Mouse (Mus musculus): ENCODE data around the gene Stac. TPM values are rescaled to one million over a fixed set of nuclear protein-coding genes. Genes with fewer than 3 reads are reported as not detected.
A peak's percentile ranks its signal among the peaks of the same experiment; 100 is the strongest.

Stac gene
- polyA plus RNA-seq (2014; fragmentation: Nextera tagmentation; extraction: Ambion mirVana), result 0.14 and 0.35 TPM in 2 replicates

GRCm38 (mm10) chr9:111689680-111690483 lies at the start of gene Stac:
Stac (minus strand) TSS chr9:111690348.
- Histone ChIP-seq H3K9me3 (ENCODE audit: control insufficient read depth, low read length) (no peaks in the 10 kb centered on the region), H3K36me3 (ENCODE audit: control insufficient read depth, insufficient read depth, low read length) (no peaks in the 10 kb centered on the region), H3K4me2 (replicated peaks; ENCODE audit: low read depth, low read length) (peak within 1 kb of the TSS; percentile 99), H3K9ac (ENCODE audit: low read depth, low read length) (peak within 1 kb of the TSS; percentile 53), H3K4me1 (replicated peaks; ENCODE audit: control insufficient read depth, insufficient read depth, low read length) (no peaks in the 10 kb centered on the region), H3K27ac (ENCODE audit: low read depth, low read length) (no peak within 1 kb of the TSS), H3K27me3 (ENCODE audit: control insufficient read depth, insufficient read depth, low read length) (peaks cover 14% of the 10 kb centered on the region), H3K4me3 (ENCODE audit: low read depth, low read length) (peak within 1 kb of the TSS; percentile 49)
- WGBS, result 4% methylated on average over 48 of the region's 64 CpGs
- peak; percentile 49 for DNase-seq (ENCODE audit: low spot score)
- ATAC-seq (ENCODE audit: low FRiP score), result peak; percentile 87

GRCm38 (mm10) chr9:111739431-111740245 lies 49.5 kb upstream of the Stac start:
- Histone ChIP-seq H3K27ac (ENCODE audit: low read depth, low read length) (no peak overlapping the region), H3K4me3 (ENCODE audit: low read depth, low read length) (no peak overlapping the region), H3K4me2 (replicated peaks; ENCODE audit: low read depth, low read length) (no peak overlapping the region), H3K9me3 (ENCODE audit: control insufficient read depth, low read length) (no peaks in the 10 kb centered on the region), H3K27me3 (ENCODE audit: control insufficient read depth, insufficient read depth, low read length) (no peaks in the 10 kb centered on the region), H3K9ac (ENCODE audit: low read depth, low read length) (no peak overlapping the region), H3K36me3 (ENCODE audit: control insufficient read depth, insufficient read depth, low read length) (no peaks in the 10 kb centered on the region), H3K4me1 (replicated peaks; ENCODE audit: control insufficient read depth, insufficient read depth, low read length) (no peaks in the 10 kb centered on the region)
- ATAC-seq (ENCODE audit: low FRiP score) (no peak), DNase-seq (ENCODE audit: low spot score) (no peak)
- 75% methylated on average over 10 of the region's 10 CpGs for WGBS

- WGBS, result 76% methylated on average over 3 of the region's 3 CpGs
- no peak overlapping the region for H3K27ac ChIP-seq (ENCODE audit: low read depth, low read length)
Observed at GRCm38 (mm10) chr9:111739026-111739425, 48.9 kb upstream of the Stac start.

GRCm38 (mm10) chr9:111737796-111738195 lies 47.6 kb upstream of the Stac start:
- Histone ChIP-seq H3K4me2 (replicated peaks; ENCODE audit: low read depth, low read length) (no peak overlapping the region), H3K9me3 (ENCODE audit: control insufficient read depth, low read length) (no peaks in the 10 kb centered on the region), H3K9ac (ENCODE audit: low read depth, low read length) (no peak overlapping the region), H3K27ac (ENCODE audit: low read depth, low read length) (no peak overlapping the region), H3K4me3 (ENCODE audit: low read depth, low read length) (no peak overlapping the region), H3K4me1 (replicated peaks; ENCODE audit: control insufficient read depth, insufficient read depth, low read length) (no peaks in the 10 kb centered on the region), H3K36me3 (ENCODE audit: control insufficient read depth, insufficient read depth, low read length) (no peaks in the 10 kb centered on the region), H3K27me3 (ENCODE audit: control insufficient read depth, insufficient read depth, low read length) (no peaks in the 10 kb centered on the region)
- WGBS, result 84% methylated on average over 2 of the region's 2 CpGs
- DNase-seq (ENCODE audit: low spot score), result no peak
- no peak for ATAC-seq (ENCODE audit: low FRiP score)

More at GRCm38 (mm10) chr9:111739026-111739425, 48.9 kb upstream of the Stac start:
- no peak for ATAC-seq (ENCODE audit: low FRiP score)
- no peak for DNase-seq (ENCODE audit: low spot score)
- H3K27me3 ChIP-seq (ENCODE audit: control insufficient read depth, insufficient read depth, low read length), result no peaks in the 10 kb centered on the region
- no peaks in the 10 kb centered on the region for H3K9me3 ChIP-seq (ENCODE audit: control insufficient read depth, low read length)
- H3K4me1 ChIP-seq (replicated peaks; ENCODE audit: control insufficient read depth, insufficient read depth, low read length), result no peaks in the 10 kb centered on the region
- no peaks in the 10 kb centered on the region for H3K36me3 ChIP-seq (ENCODE audit: control insufficient read depth, insufficient read depth, low read length)
- H3K4me2 ChIP-seq (replicated peaks; ENCODE audit: low read depth, low read length), result no peak overlapping the region
- no peak overlapping the region for H3K9ac ChIP-seq (ENCODE audit: low read depth, low read length)
- H3K4me3 ChIP-seq (ENCODE audit: low read depth, low read length), result no peak overlapping the region

GRCm38 (mm10) chr9:111735931-111736330 lies 45.8 kb upstream of the Stac start:
- no peaks in the 10 kb centered on the region for H3K9me3 ChIP-seq (ENCODE audit: control insufficient read depth, low read length)
- DNase-seq (ENCODE audit: low spot score) (no peak), ATAC-seq (ENCODE audit: low FRiP score) (no peak)
- H3K27ac ChIP-seq (ENCODE audit: low read depth, low read length), result no peak overlapping the region
- H3K4me1 ChIP-seq (replicated peaks; ENCODE audit: control insufficient read depth, insufficient read depth, low read length), result no peaks in the 10 kb centered on the region
- no peaks in the 10 kb centered on the region for H3K36me3 ChIP-seq (ENCODE audit: control insufficient read depth, insufficient read depth, low read length)
- H3K27me3 ChIP-seq (ENCODE audit: control insufficient read depth, insufficient read depth, low read length), result no peaks in the 10 kb centered on the region
- 69% methylated on average over 3 of the region's 3 CpGs for WGBS
- H3K4me3 ChIP-seq (ENCODE audit: low read depth, low read length), result no peak overlapping the region
- H3K9ac ChIP-seq (ENCODE audit: low read depth, low read length), result no peak overlapping the region
- H3K4me2 ChIP-seq (replicated peaks; ENCODE audit: low read depth, low read length), result no peak overlapping the region

DNA sequence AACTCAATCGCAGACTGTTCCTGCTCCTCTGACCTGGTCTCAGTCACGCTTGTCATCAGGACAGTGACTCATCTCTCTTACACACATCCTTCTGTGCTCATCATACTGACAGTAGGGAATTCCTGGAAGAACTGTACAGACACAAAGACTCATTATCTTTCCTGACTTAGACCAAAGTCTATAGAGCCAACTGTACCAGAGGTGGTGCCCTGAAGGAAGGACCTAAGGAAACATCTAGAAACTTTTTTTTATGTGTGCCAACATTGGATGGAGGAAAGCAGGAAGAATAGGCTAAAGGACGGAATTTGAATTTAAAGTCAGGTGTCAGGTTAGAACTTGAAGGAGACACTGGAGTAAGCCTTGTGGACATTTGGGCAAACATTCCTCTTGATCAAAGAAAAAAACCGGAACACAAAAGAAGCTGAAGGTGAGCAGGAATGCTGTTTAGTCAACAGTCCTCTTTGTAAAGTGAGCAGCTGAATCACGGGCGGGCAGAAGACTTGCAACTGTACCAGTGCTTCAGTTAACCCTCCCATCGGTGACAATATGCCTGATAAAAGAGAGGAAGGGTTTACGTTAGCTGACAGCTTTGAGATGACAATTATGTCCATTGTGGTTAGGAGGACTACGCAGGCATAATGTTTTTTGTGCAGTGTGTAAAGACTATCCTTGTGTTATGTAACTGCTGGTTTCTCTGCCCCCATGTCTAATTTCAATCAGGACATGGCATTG lies 42.0 kb upstream of the Stac start:
- Histone ChIP-seq H3K27me3 (ENCODE audit: control insufficient read depth, insufficient read depth, low read length) (no peaks in the 10 kb centered on the region), H3K9ac (ENCODE audit: low read depth, low read length) (no peak overlapping the region), H3K4me1 (replicated peaks; ENCODE audit: control insufficient read depth, insufficient read depth, low read length) (no peaks in the 10 kb centered on the region), H3K4me2 (replicated peaks; ENCODE audit: low read depth, low read length) (no peak overlapping the region), H3K9me3 (ENCODE audit: control insufficient read depth, low read length) (no peaks in the 10 kb centered on the region), H3K36me3 (ENCODE audit: control insufficient read depth, insufficient read depth, low read length) (no peaks in the 10 kb centered on the region), H3K27ac (ENCODE audit: low read depth, low read length) (no peak overlapping the region), H3K4me3 (ENCODE audit: low read depth, low read length) (no peak overlapping the region)
- DNase-seq (ENCODE audit: low spot score) (no peak), ATAC-seq (ENCODE audit: low FRiP score) (no peak)
- WGBS, result 84% methylated on average over 9 of the region's 9 CpGs

DNA sequence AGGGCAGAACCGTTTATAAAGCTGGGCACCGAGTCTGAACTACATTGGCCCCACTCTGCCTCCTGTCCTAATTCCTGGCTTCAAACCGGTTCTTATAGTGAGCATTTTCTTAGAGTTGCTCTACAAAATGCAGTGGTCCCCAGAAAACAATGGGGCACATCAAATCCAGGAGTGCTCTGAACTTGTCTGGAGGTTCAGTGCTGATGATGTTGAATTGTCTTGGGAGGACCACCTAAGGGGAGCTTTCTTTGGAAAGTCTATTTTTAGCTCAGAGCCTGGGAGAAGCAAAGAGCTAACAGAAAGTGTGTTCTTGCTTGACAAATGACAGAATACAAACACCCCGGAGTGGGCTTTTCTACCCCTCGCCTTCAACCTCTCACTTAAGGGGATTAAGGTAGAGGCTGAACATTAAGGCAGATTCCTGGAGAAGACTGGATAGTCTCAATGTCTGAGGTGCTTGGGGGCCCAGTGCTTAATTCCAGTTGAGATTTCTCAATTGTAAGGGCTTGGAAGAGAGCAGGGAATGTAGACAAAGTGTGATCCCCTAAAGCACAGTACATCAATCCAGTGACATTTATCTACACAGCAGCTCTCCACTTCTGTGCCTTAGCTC lies 34.9 kb upstream of the Stac start:
- ATAC-seq (ENCODE audit: low FRiP score), result no peak
- Histone ChIP-seq H3K4me2 (replicated peaks; ENCODE audit: low read depth, low read length) (no peak overlapping the region), H3K36me3 (ENCODE audit: control insufficient read depth, insufficient read depth, low read length) (no peaks in the 10 kb centered on the region), H3K4me3 (ENCODE audit: low read depth, low read length) (no peak overlapping the region), H3K9me3 (ENCODE audit: control insufficient read depth, low read length) (no peaks in the 10 kb centered on the region), H3K27me3 (ENCODE audit: control insufficient read depth, insufficient read depth, low read length) (no peaks in the 10 kb centered on the region), H3K9ac (ENCODE audit: low read depth, low read length) (no peak overlapping the region), H3K4me1 (replicated peaks; ENCODE audit: control insufficient read depth, insufficient read depth, low read length) (no peaks in the 10 kb centered on the region), H3K27ac (ENCODE audit: low read depth, low read length) (no peak overlapping the region)
- DNase-seq (ENCODE audit: low spot score), result no peak
- 30% methylated on average over 5 of the region's 5 CpGs for WGBS

DNA sequence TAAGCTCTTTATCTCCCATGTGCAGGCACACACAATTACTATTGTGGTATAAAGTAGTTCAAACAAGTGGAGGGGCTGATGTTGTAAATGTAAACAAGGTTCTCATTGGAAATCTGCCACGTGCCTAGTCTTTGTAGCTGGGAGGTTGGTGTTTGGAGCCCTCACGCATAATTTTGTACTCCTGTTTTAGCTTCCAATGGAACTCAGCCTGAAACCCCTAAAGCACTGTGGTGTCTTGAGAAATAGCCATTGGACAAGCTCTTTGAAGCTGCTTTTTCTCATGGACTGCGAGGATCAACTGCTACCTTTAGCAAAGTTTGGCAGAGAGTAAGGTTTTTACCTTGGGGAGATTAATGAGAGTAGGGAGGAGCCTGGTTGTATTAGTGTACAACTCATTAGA lies 24.3 kb upstream of the Stac start:
- Histone ChIP-seq H3K27me3 (ENCODE audit: control insufficient read depth, insufficient read depth, low read length) (no peaks in the 10 kb centered on the region), H3K4me3 (ENCODE audit: low read depth, low read length) (no peak overlapping the region), H3K36me3 (ENCODE audit: control insufficient read depth, insufficient read depth, low read length) (no peaks in the 10 kb centered on the region), H3K4me1 (replicated peaks; ENCODE audit: control insufficient read depth, insufficient read depth, low read length) (no peaks in the 10 kb centered on the region), H3K9me3 (ENCODE audit: control insufficient read depth, low read length) (no peaks in the 10 kb centered on the region), H3K27ac (ENCODE audit: low read depth, low read length) (no peak overlapping the region), H3K4me2 (replicated peaks; ENCODE audit: low read depth, low read length) (no peak overlapping the region), H3K9ac (ENCODE audit: low read depth, low read length) (no peak overlapping the region)
- ATAC-seq (ENCODE audit: low FRiP score) (no peak), DNase-seq (ENCODE audit: low spot score) (no peak)
- 74% methylated on average over 3 of the region's 3 CpGs for WGBS
